Mouse (Mus musculus) brain, embryonic 18.5 days (tissue): ENCODE data around the gene Qrich1.
A peak's percentile ranks its signal among the peaks of the same experiment; 100 is the strongest.

Source experiments
- DNase-seq: peaks from one replicate; pipeline ENCODE4 v3.0.0-alpha.2; 2012; ENCODE audit warnings: low read depth, low spot score

Gene Qrich1

GRCm38 (mm10) chr9:108516380-108517251, at the start of gene Qrich1:
Gene Qrich1, plus strand, starts transcription at chr9:108516806.
- DNase-seq: peak; percentile 97

- no peak for DNase-seq
These were observed 47.2 kb upstream of the Qrich1 start for GRCm38 (mm10) chr9:108469430-108469829.

- no peak for DNase-seq
These were observed 46.8 kb upstream of the Qrich1 start for GRCm38 (mm10) chr9:108469845-108470244.

GRCm38 (mm10) chr9:108474528-108474927, 42.1 kb upstream of the Qrich1 start:
- DNase-seq: no peak

- no peak for DNase-seq
These were observed 37.9 kb upstream of the Qrich1 start for GRCm38 (mm10) chr9:108478638-108479156.

- DNase-seq: no peak
These were observed 37.4 kb upstream of the Qrich1 start for GRCm38 (mm10) chr9:108479241-108479640.

GRCm38 (mm10) chr9:108479721-108480351, 36.8 kb upstream of the Qrich1 start, which contains the start of gene Lamb2:
Gene Lamb2, plus strand, starts transcription at chr9:108479736.
- DNase-seq: no peak

GRCm38 (mm10) chr9:108480813-108481519, 35.6 kb upstream of the Qrich1 start:
- no peak for DNase-seq

- no peak for DNase-seq
These were observed 34.9 kb upstream of the Qrich1 start for GRCm38 (mm10) chr9:108481520-108482210.

- no peak for DNase-seq
These were observed 33.4 kb upstream of the Qrich1 start for GRCm38 (mm10) chr9:108483051-108483790.

- DNase-seq: no peak
These were observed 32.6 kb upstream of the Qrich1 start for GRCm38 (mm10) chr9:108484021-108484420.

GRCm38 (mm10) chr9:108485301-108485875, 31.2 kb upstream of the Qrich1 start:
- no peak for DNase-seq

- no peak for DNase-seq
These were observed 29.6 kb upstream of the Qrich1 start for GRCm38 (mm10) chr9:108486973-108487530.

- DNase-seq: no peak
These were observed 28.2 kb upstream of the Qrich1 start for GRCm38 (mm10) chr9:108488403-108488802.

- DNase-seq: no peak
These were observed 27.4 kb upstream of the Qrich1 start for GRCm38 (mm10) chr9:108489215-108489614.

GRCm38 (mm10) chr9:108489702-108490558, 26.7 kb upstream of the Qrich1 start:
- DNase-seq: no peak

GRCm38 (mm10) chr9:108490559-108491285, 25.9 kb upstream of the Qrich1 start, which contains the start of gene Usp19:
Gene Usp19, plus strand, starts transcription at chr9:108490602.
- peak; percentile 92 for DNase-seq

GRCm38 (mm10) chr9:108491286-108491580, 25.4 kb upstream of the Qrich1 start:
- no peak for DNase-seq
